Comparison of ENCODE assay signal across 8 mouse cellular contexts in genomic region chr13:112928038-112928668, GRCm38 (mm10). TPM values are rescaled to one million over a fixed set of nuclear protein-coding genes. Genes with fewer than 3 reads are reported as not detected.
DNase-seq lines count a peak whose midpoint lies in the region; ATAC-seq and TF ChIP-seq lines count a peak whose summit lies in the region.

No protein-coding gene starts in this region.

- peak overlapping the region; percentile 88 for H3K9ac ChIP-seq in lung, embryonic 14.5 days
- peak overlapping the region; percentile 66 for H3K9ac ChIP-seq in hindbrain, embryonic 15.5 days

- H3K4me1 ChIP-seq in lung, embryonic 14.5 days (ENCODE audit: insufficient read depth): 0 out of 2 replicates have a peak, but pooled peaks cover 4% of the 10 kb centered on the region
- H3K4me1 ChIP-seq in brown adipose tissue, adult 24 weeks (ENCODE audit: control insufficient read depth, insufficient read depth, insufficient read length, low read length): peaks cover 7% of the 10 kb centered on the region
- H3K4me1 ChIP-seq in hindbrain, embryonic 15.5 days (replicated peaks): peaks cover 26% of the 10 kb centered on the region

- H3K36me3 ChIP-seq in lung, embryonic 14.5 days (ENCODE audit: insufficient read depth): peaks cover 21% of the 10 kb centered on the region
- peaks cover 22% of the 10 kb centered on the region for H3K36me3 ChIP-seq in hindbrain, embryonic 15.5 days
- H3K36me3 ChIP-seq in myocyte (ENCODE audit: control insufficient read depth, insufficient read depth): peaks cover 17% of the 10 kb centered on the region

- H3K9me3 ChIP-seq in lung, embryonic 14.5 days (ENCODE audit: low read depth, low read length): no peaks in the 10 kb centered on the region
- H3K9me3 ChIP-seq in hindbrain, embryonic 15.5 days: no peaks in the 10 kb centered on the region

- 5% methylated on average over 8 of the region's 8 CpGs for WGBS in lung, embryonic 14.5 days
- WGBS in hindbrain, embryonic 15.5 days: 9% methylated on average over 8 of the region's 8 CpGs

- H3K4me3 ChIP-seq in lung, embryonic 14.5 days (ENCODE audit: low read depth, low read length): peak overlapping the region; percentile 81
- peak overlapping the region; percentile 83 for H3K4me3 ChIP-seq in brown adipose tissue, adult 24 weeks (ENCODE audit: insufficient read depth, low read depth, low read length)
- H3K4me3 ChIP-seq in hindbrain, embryonic 15.5 days: peak overlapping the region; percentile 66
- peak overlapping the region; percentile 98 for H3K4me3 ChIP-seq in myocyte

- H3K27me3 ChIP-seq in lung, embryonic 14.5 days (ENCODE audit: insufficient read depth, low read length): no peaks in the 10 kb centered on the region
- no peaks in the 10 kb centered on the region for H3K27me3 ChIP-seq in hindbrain, embryonic 15.5 days
- no peaks in the 10 kb centered on the region for H3K27me3 ChIP-seq in myocyte (ENCODE audit: control insufficient read depth, insufficient read depth, insufficient read length)

- H3K79me2 ChIP-seq in myocyte (ENCODE audit: control insufficient read depth, insufficient read depth): peaks cover 48% of the 10 kb centered on the region

- no peak for ATAC-seq in lung, embryonic 14.5 days (ENCODE audit: insufficient read depth)
- ATAC-seq in hindbrain, embryonic 15.5 days (ENCODE audit: low FRiP score, low read depth): no peak

- peak overlapping the region; percentile 83 for H3K27ac ChIP-seq in lung, embryonic 14.5 days (ENCODE audit: low read depth)
- H3K27ac ChIP-seq in brown adipose tissue, adult 24 weeks (replicated peaks; ENCODE audit: low read depth, low read length): peak overlapping the region; percentile 53; the same call in 1 of the 2 replicates
- H3K27ac ChIP-seq in hindbrain, embryonic 15.5 days (replicated peaks): peak overlapping the region; percentile 84

- peak overlapping the region; percentile 69 for H3K4me2 ChIP-seq in lung, embryonic 14.5 days
- peak overlapping the region; percentile 64 for H3K4me2 ChIP-seq in hindbrain, embryonic 15.5 days
- peak overlapping the region; percentile 82 for H3K4me2 ChIP-seq in myocyte (ENCODE audit: low read depth)

- TF ChIP-seq POLR2A in myocyte (IDR thresholded peaks at IDR 0.05; ENCODE audit: insufficient read length, low read depth): no peak

- peak; percentile 41 for DNase-seq in lung, embryonic 14.5 days
- no peak for DNase-seq in lung, postnatal 4 days
- DNase-seq in urinary bladder, postnatal 36 days (ENCODE audit: low spot score in 2 of 2): no peak
- no peak for DNase-seq in adrenal gland, postnatal 10 days
- no peak for DNase-seq in adrenal gland, adult 18-20 months (ENCODE audit: low spot score in 2 of 2)

- no peak for TF ChIP-seq CTCF in lung, embryonic 14.5 days (IDR thresholded peaks at IDR 0.05; ENCODE audit: low read depth)

- H3ac ChIP-seq in myocyte (ENCODE audit: control insufficient read depth, insufficient read length): peak overlapping the region; percentile 47

TF ChIP-seq in myocyte, 11 proteins besides CTCF, POLR2A, EP300 and RAD21:
- TF ChIP-seq E2F4 (IDR thresholded peaks at IDR 0.05; ENCODE audit: insufficient read depth): no peak
- TF ChIP-seq MYOD1 (IDR thresholded peaks at IDR 0.05; ENCODE audit: control insufficient read depth in 1 of 3, insufficient read length in 2 of 3, low read depth in 2 of 3): no peak
- no peak for TF ChIP-seq USF1 (IDR thresholded peaks at IDR 0.05; ENCODE audit: low read depth)
- no peak for TF ChIP-seq POLR2AphosphoS2 (IDR thresholded peaks at IDR 0.05; ENCODE audit: insufficient read length, low read depth)
- no peak for TF ChIP-seq MAX (IDR thresholded peaks at IDR 0.05; ENCODE audit: low read depth)
- TF ChIP-seq TCF3 (IDR thresholded peaks at IDR 0.05; ENCODE audit: insufficient read length, low read depth): no peak
- no peak for TF ChIP-seq CEBPB (IDR thresholded peaks at IDR 0.05; ENCODE audit: insufficient read depth, poor library complexity, severe bottlenecking)
- TF ChIP-seq REST (IDR thresholded peaks at IDR 0.05; ENCODE audit: insufficient read depth, insufficient read length): no peak
- TF ChIP-seq MYOG (IDR thresholded peaks at IDR 0.05; ENCODE audit: control insufficient read depth in 1 of 3, insufficient read depth in 1 of 3, insufficient read length in 2 of 3, low read depth in 2 of 3): no peak
- TF ChIP-seq TCF12 (IDR thresholded peaks at IDR 0.05; ENCODE audit: insufficient read depth, poor library complexity, severe bottlenecking): no peak
- TF ChIP-seq SRF (IDR thresholded peaks at IDR 0.05; ENCODE audit: control insufficient read depth, insufficient read length, low read depth): no peak

RNA-seq across cellular contexts. Expression of gene Dhx29, which starts 0.9 kb away (rescaled TPM):
- polyA plus RNA-seq in lung, embryonic 14.5 days (2014; fragmentation: Nextera tagmentation; extraction: Ambion mirVana): 26.7 and 30.6 TPM in 2 replicates
- 7.3 and 8.1 TPM in 2 replicates for polyA plus RNA-seq in brown adipose tissue, adult 24 weeks (2012; ENCODE audit: insufficient read depth, insufficient read length, missing spikeins)
- polyA plus RNA-seq in hindbrain, embryonic 15.5 days (2015; fragmentation: Nextera tagmentation; extraction: Ambion mirVana): 28.9 and 34.6 TPM in 2 replicates
- 10.4 TPM for polyA plus RNA-seq in myocyte (2012; fragmentation: generic; extraction: Trizol)
- total RNA-seq in adrenal gland, postnatal 10 days (2021): 10 to 100 TPM; 12.5 to 13.0 TPM
- total RNA-seq in adrenal gland, adult 18-20 months (2021): 10 to 100 TPM; 16.8 to 18.8 TPM

RNA-seq across cellular contexts. Expression of gene Mtrex, which starts 1.0 kb away (rescaled TPM):
- 82.5 and 83.0 TPM in 2 replicates for polyA plus RNA-seq in lung, embryonic 14.5 days (2014; fragmentation: Nextera tagmentation; extraction: Ambion mirVana)
- polyA plus RNA-seq in brown adipose tissue, adult 24 weeks (2012; ENCODE audit: insufficient read depth, insufficient read length, missing spikeins): 20.5 and 24.0 TPM in 2 replicates
- 56.3 and 57.5 TPM in 2 replicates for polyA plus RNA-seq in hindbrain, embryonic 15.5 days (2015; fragmentation: Nextera tagmentation; extraction: Ambion mirVana)
- 12.6 TPM for polyA plus RNA-seq in myocyte (2012; fragmentation: generic; extraction: Trizol)
- total RNA-seq in adrenal gland, postnatal 10 days (2021): 10 to 100 TPM; 34.9 to 38.7 TPM
- 10 to 100 TPM; 36.4 to 46.1 TPM for total RNA-seq in adrenal gland, adult 18-20 months (2021)

RNA-seq across cellular contexts. Expression of gene Ccno, which starts 59.4 kb away (rescaled TPM):
- 5.2 and 5.8 TPM in 2 replicates for polyA plus RNA-seq in lung, embryonic 14.5 days (2014; fragmentation: Nextera tagmentation; extraction: Ambion mirVana)
- 0.95 TPM in 1 of 2 replicates, not detected in the other for polyA plus RNA-seq in brown adipose tissue, adult 24 weeks (2012; ENCODE audit: insufficient read depth, insufficient read length, missing spikeins)
- polyA plus RNA-seq in hindbrain, embryonic 15.5 days (2015; fragmentation: Nextera tagmentation; extraction: Ambion mirVana): 0.67 and 1.4 TPM in 2 replicates
- 1.4 TPM for polyA plus RNA-seq in myocyte (2012; fragmentation: generic; extraction: Trizol)
- total RNA-seq in adrenal gland, postnatal 10 days (2021): 1 to 10 TPM in 1 of 2 experiments, under 1 TPM in 1; 0.30 to 1.2 TPM
- under 1 TPM; 0.42 to 0.89 TPM for total RNA-seq in adrenal gland, adult 18-20 months (2021)
